Mouse (Mus musculus): ENCODE results near the gene Zfand3.

Zfand3 gene

DNA sequence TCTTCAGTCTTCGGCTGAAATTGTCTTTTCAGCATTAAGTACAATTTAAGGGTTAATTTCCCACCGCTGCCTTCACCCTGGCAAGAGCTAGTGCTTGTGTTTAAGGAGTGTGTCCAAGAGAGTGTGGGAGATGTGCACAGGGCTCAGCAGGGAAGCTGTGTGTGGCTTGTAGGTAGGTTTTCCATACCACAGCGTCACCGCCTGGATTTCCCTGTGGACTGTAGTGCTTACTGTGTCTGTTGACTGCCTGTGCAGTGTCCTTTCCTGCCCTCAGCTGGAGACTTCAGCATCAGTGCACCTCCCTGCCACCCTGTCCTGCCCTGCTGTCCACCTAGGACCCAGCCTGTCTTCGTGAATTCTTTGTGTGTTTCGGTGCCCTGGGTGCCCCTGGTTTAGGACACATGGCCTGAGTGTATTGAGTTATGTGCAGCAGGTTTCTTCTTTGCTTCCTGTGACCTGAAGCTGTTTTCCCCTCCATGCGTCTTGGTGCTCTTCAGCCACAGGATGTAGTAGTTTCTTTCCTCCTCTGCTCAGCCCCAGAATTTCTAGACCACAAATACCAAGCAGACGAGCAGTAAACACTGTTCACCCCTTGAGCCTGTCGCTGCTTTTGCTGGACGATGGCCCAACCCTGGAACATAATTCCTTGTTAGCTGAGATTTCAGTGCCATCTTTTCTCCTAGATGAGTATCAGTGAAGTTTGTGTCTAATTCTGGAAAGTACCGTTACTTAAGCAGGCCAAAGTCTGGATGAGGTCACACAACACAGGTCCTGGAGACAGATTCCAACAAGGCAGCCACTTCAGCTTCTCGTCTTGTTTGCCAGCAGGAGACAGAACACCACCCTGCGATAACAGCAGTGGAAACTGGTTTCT is 195.1 kb downstream of the Zfand3 start:
- ChIA-PET CTCF (interaction anchor here in 1 of 4 experiments (0.6 kb wide), 1 partner anchor 185 kb away, joined by 3 read pairs; no protein-coding TSS in a partner anchor), POLR2A (no interaction called here)

GRCm38 (mm10) chr17:30200283-30200682 is 195.8 kb downstream of the Zfand3 start:
- CTCF ChIA-PET: interaction anchor here in 2 of 4 experiments (0.6 kb wide), 2 partner anchors 100 to 305 kb away, joined by 4 to 6 read pairs; no protein-coding TSS in a partner anchor
- POLR2A ChIA-PET: no interaction called here

DNA sequence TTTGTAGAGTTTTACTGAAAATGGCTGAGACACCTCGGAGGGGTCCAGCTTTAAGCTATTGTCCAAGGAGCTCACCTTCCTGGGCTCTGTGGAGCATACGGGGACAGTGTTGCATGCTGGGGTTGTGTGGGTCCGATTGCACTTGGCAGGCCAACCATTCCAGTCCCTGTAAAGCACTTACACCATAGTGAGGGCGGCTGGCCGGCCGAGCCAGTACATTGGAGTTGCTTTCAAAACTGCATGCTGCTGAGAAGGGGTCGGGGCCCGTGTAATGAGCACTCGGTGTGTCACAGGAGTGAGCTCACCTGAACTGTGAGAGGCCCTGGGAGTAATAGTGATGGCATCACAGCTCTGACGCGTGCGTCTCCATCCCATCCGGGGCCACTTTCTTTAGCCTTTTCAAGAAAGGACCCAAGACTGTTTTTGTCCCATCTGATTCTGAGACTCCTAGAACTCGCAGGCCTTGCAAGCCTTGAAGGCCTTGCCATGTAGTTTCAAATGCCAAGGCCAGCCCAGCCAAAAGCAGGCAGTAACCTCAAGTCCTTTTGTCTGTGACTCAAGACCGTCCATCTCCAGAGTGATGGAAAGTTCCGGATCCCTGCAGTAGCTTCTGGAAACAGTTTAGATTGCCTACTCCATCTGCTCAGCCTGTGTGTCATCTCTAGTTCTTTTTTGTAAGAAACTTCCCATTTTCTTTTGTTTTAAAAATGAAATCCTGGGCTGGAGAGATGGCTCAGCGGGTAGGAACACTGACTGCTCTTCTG is 200.7 kb downstream of the Zfand3 start:
- POLR2A ChIA-PET: interaction anchor here in 1 of 4 experiments (1.3 to 1.9 kb wide), 2 partner anchors 9 to 12 kb away, joined by 3 to 6 read pairs; no protein-coding TSS in a partner anchor
- CTCF ChIA-PET: interaction anchor here in 3 of 4 experiments (0.5 to 1.4 kb wide), 4 partner anchors 17 to 519 kb away, joined by 3 to 15 read pairs (median 7); no protein-coding TSS in a partner anchor

- POLR2A ChIA-PET: no interaction called here
- CTCF ChIA-PET: no interaction called here
These were observed 205.7 kb downstream of the Zfand3 start for GRCm38 (mm10) chr17:30210262-30210661.

DNA sequence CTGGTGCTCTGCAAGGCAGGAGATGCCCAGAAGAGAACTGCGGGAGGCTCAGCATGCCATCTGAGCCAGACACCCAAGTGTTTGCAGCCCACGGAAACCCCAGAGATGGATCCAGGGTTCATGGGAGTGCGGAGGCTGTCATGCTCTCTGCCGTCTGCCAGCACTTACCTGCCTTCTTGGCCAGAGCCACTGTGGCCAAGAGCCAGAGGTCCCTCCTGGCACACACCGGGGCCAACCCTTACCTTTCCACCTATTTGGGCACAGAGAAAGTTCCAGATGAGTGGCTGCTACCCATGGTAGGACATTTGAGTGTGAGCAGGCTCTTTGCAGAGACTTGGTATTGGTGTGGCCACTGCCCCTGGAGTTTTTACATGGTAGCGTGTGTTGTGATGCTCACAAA is 206.4 kb downstream of the Zfand3 start:
- ChIA-PET CTCF (no interaction called here), POLR2A (no interaction called here)

GRCm38 (mm10) chr17:30212647-30213046 is 208.1 kb downstream of the Zfand3 start:
- ChIA-PET CTCF (no interaction called here), POLR2A (interaction anchor here in 1 of 4 experiments (1.2 to 1.8 kb wide), 3 partner anchors 9 to 17 kb away, joined by 3 to 7 read pairs (median 3); no protein-coding TSS in a partner anchor)

- POLR2A ChIA-PET: interaction anchor here in 2 of 4 experiments (0.9 to 1.8 kb wide), 3 partner anchors 9 to 209 kb away, joined by 3 to 7 read pairs (median 3); partner anchors contain the start of gene Zfand3 (in 1 of the 2)
- CTCF ChIA-PET: no interaction called here
These were observed 208.8 kb downstream of the Zfand3 start for GRCm38 (mm10) chr17:30213371-30213770.

DNA sequence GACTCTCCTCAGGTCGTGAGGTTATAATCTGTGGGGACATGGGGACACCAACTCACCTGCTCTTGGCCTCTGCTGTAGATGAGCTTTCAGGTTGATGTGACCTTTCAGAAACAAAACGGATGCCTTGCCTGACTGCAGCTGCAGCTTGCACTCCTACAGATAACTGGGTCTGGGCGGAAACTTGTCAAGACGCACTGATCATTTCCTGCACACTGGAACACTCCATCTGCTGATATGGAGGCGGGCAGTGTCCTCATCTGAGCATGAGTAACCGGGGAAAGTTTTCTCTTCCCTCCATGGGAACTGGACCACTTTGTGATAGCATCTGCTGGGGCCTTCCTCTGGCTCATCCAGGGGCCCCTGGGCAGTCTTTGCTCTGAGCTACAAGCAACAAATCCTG is 209.9 kb downstream of the Zfand3 start:
- ChIA-PET CTCF (interaction anchor here in 1 of 4 experiments (0.6 kb wide), 1 partner anchor 101 kb away, joined by 3 read pairs; no protein-coding TSS in a partner anchor), POLR2A (interaction anchor here in 1 of 4 experiments (0.9 to 1.3 kb wide), 3 partner anchors 8 to 86 kb away, joined by 3 to 6 read pairs (median 3); no protein-coding TSS in a partner anchor)

- ChIA-PET CTCF (no interaction called here), POLR2A (interaction anchor here in 1 of 4 experiments (0.8 to 0.9 kb wide), 2 partner anchors 12 to 25 kb away, joined by 3 read pairs; no protein-coding TSS in a partner anchor)
These were observed 211.2 kb downstream of the Zfand3 start for GRCm38 (mm10) chr17:30215741-30216140.

DNA sequence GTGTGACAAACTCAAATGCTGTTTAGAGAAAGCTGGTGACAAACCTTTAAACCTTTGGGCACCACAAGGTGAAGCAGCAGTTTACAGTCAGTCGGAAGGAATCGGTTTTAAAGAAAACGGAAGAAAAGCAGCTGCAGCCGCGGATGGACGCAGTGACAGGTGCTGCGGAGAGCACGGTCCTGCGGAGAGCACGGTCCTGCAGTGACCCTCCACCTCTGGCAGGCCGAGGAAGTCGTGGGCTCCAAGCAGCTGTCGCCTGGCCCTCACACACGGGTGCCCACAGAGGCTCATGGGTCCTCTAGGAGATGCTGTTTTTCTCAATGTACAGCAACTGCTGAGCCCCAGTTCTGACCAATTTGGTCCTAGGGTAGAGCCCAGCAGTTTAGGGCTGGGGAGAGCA is 217.1 kb downstream of the Zfand3 start:
- ChIA-PET CTCF (interaction anchor here in 2 of 4 experiments (0.8 to 2.5 kb wide), 5 partner anchors 8 to 290 kb away, joined by 3 to 7 read pairs (median 3); no protein-coding TSS in a partner anchor), POLR2A (interaction anchor here in 1 of 4 experiments (1.0 to 1.7 kb wide), 3 partner anchors 18 to 63 kb away, joined by 3 to 4 read pairs (median 3); no protein-coding TSS in a partner anchor)

- CTCF ChIA-PET: interaction anchor here in 3 of 4 experiments (0.6 to 2.5 kb wide), 6 partner anchors 10 to 291 kb away, joined by 3 to 7 read pairs (median 3); no protein-coding TSS in a partner anchor
- POLR2A ChIA-PET: interaction anchor here in 2 of 4 experiments (0.6 to 1.7 kb wide), 9 partner anchors 13 to 247 kb away, joined by 3 to 4 read pairs (median 3); no protein-coding TSS in a partner anchor
These were observed 217.8 kb downstream of the Zfand3 start for GRCm38 (mm10) chr17:30222361-30222760.

GRCm38 (mm10) chr17:30222837-30223236 is 218.3 kb downstream of the Zfand3 start:
- POLR2A ChIA-PET: interaction anchor here in 2 of 4 experiments (0.6 to 1.3 kb wide), 7 partner anchors 12 to 247 kb away, joined by 3 to 4 read pairs (median 3); no protein-coding TSS in a partner anchor
- CTCF ChIA-PET: interaction anchor here in 3 of 4 experiments (0.6 to 2.5 kb wide), 5 partner anchors 10 to 283 kb away, joined by 3 to 7 read pairs (median 3); no protein-coding TSS in a partner anchor

GRCm38 (mm10) chr17:30225030-30225740 is 220.7 kb downstream of the Zfand3 start:
- POLR2A ChIA-PET: interaction anchor here in 1 of 4 experiments (1.1 kb wide), 1 partner anchor 22 kb away, joined by 4 read pairs; no protein-coding TSS in a partner anchor

DNA sequence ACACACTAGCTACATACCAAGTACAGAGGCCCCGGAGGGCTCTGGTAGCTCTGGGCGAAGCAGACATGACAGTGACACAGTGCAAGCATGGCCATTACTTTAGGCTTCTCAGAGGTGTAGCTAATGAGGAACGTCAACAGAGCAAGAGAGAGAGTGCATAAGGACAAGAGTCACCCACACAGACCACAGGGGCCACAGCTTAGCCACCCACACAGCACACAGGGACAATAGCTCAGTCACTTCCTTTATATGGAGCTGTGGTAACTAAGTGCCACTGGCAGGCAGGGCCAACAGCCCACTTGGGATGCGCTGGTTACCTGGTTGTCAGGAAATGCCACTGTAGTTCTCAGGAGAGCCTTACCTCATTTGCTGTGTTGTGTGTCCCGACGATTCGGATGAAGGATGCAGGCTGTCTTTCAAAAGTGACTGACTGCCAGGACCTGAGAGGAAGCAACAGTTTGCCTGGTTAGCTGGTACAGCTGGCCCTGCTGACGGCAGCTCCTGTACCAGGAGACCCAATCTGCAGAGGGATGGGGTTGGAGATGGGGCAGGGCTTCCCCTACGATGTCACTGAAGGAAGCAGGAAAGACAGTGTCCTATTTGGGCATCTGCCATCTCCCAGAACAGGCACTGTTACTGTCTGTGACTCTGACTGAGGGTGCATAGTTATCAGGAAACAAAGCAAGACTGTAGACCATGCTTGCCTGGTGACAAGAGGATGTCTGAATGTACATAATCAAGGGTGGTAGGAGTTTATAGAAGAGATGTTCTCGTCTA is 224.1 kb downstream of the Zfand3 start:
- ChIA-PET CTCF (interaction anchor here in 2 of 4 experiments (0.5 to 1.0 kb wide), 2 partner anchors 7 to 447 kb away, joined by 3 to 11 read pairs; no protein-coding TSS in a partner anchor), POLR2A (interaction anchor here in 1 of 4 experiments (1.1 to 1.4 kb wide), 3 partner anchors 10 to 174 kb away, joined by 3 read pairs; no protein-coding TSS in a partner anchor)

More at GRCm38 (mm10) chr17:30225030-30225740, 220.7 kb downstream of the Zfand3 start:
- CTCF ChIA-PET: interaction anchor here in 1 of 4 experiments (0.6 kb wide), 1 partner anchor 1047 kb away, joined by 4 read pairs; no protein-coding TSS in a partner anchor

GRCm38 (mm10) chr17:30230428-30230827 is 225.9 kb downstream of the Zfand3 start:
- ChIA-PET POLR2A (interaction anchor here in 1 of 4 experiments (0.5 kb wide), 1 partner anchor 226 kb away, joined by 3 read pairs; the partner anchor contains the start of gene Zfand3), CTCF (interaction anchor here in 1 of 4 experiments (0.6 kb wide), 1 partner anchor 259 kb away, joined by 3 read pairs; no protein-coding TSS in a partner anchor)

DNA sequence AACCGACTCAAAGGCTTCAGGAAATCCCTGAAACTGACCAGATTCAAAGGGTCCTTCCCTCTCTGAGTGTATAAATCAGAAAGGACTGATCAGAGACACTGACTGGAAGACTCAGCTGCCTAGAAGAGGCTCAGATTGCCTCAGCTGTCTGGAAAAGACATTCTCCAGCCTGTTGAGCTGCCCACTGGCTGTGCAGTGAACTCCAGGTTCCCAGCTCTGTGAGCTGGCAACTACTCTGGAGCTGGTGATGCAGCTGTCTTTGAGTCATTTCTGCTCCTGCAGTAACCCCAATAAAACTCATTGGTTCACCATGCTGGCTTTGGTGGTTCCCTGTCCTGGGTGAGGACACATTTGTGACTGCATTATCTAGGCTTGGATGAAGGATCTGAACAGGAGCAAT is 226.9 kb downstream of the Zfand3 start:
- ChIA-PET POLR2A (interaction anchor here in 1 of 4 experiments (0.7 kb wide), 1 partner anchor 49 kb away, joined by 4 read pairs; no protein-coding TSS in a partner anchor), CTCF (interaction anchor here in 3 of 4 experiments (0.6 to 1.9 kb wide), 4 partner anchors 9 to 680 kb away, joined by 3 to 7 read pairs (median 6); no protein-coding TSS in a partner anchor)
